Mouse (Mus musculus) CD4-positive, CD25-positive, alpha-beta regulatory T cell, adult 9 weeks (primary cell): Measurements from ENCODE around the gene Hps1. TPM values are rescaled to one million over a fixed set of nuclear protein-coding genes. Genes with fewer than 3 reads are reported as not detected.

Source experiments
- polyA plus RNA-seq: library from polyadenylated mRNA; unstranded; fragments of 100-300 nt; shearing (Covaris generic); gene quantifications from one replicate; pipeline ENCODE4 v1.2.1, GENCODE M21; 2017

The Hps1 gene
- polyA plus RNA-seq = 41.9 TPM

GRCm38 (mm10) chr19:42779531-42780155 lies at the start of gene Hps1:
TSS of gene Hps1 (minus strand) at chr19:42779978.

DNA sequence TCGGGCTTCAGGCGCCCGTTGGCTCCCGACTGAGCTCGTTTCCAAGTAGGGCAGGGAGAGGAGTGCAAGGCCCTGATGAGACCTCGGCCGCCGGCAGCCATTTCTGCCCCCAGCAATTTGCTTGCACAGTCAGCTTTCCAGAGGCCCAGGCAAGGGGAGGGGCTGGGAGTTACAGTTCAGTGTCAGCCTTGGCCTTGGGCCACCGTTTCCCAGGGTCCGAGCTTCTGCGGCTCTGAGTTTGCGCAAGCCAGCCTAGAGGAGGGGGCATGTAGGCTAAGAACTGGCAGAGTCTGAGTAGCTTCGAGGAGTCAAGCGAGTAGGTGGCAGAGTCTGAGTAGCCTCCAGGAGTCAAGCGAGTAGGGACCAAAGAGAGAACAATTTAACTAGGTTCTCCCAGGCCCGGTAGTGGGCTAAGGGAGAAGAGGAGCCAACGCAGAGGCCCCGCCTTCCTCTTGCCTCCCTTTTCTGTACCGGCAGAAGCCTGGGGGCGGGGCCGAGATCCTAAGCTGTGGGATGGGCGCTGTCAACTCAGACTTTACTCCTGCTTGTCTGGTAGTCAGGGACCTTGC lies 27.3 kb downstream of the Hps1 start, which contains the start of gene Pyroxd2:
Pyroxd2 (minus strand) TSS at position 413 of the 569 bp plus-strand sequence.

Other genes starting within 250 kb of the Hps1 start
- gene Loxl4, start 167.2 kb downstream of the Hps1 start, polyA plus RNA-seq = 0.38 TPM
- 1.1 TPM for gene Pyroxd2, start 27.2 kb downstream of the Hps1 start, polyA plus RNA-seq